Mouse (Mus musculus): ENCODE results near the gene Ptpra.

- TF ChIP-seq HCFC1 (IDR thresholded peaks at IDR 0.05; ENCODE audit: low read depth, low read length) (no peak), EP300 (IDR thresholded peaks at IDR 0.05; ENCODE audit: low read length) (no peak), CTCF (conservative IDR thresholded peaks at IDR 0.05 in 1 of 2, IDR thresholded peaks at IDR 0.05 in 1 of 2; ENCODE audit: low read depth in 2 of 2, low read length in 2 of 2) (no peak), POLR2A (IDR thresholded peaks at IDR 0.05; ENCODE audit: low read depth, low read length) (no peak), MXI1 (IDR thresholded peaks at IDR 0.05; ENCODE audit: low read depth, low read length) (no peak; the same call in 1 of the 2 replicates), TBP (conservative IDR thresholded peaks at IDR 0.05; ENCODE audit: low read depth, low read length) (no peak), MAFK (IDR thresholded peaks at IDR 0.05; ENCODE audit: insufficient replicate concordance, low read length) (no peak), KAT2A (IDR thresholded peaks at IDR 0.05; ENCODE audit: insufficient replicate concordance, low read length) (no peak), GABPA (IDR thresholded peaks at IDR 0.05; ENCODE audit: insufficient replicate concordance, low read depth, low read length) (no peak)
These were observed 337 bp downstream of the Ptpra start for GRCm38 (mm10) chr2:130450434-130450796.

All from CH12.LX (cell line).